In genomic region chr13:73277361-73277760, GRCm38 (mm10) we compare ENCODE assay signal across 22 mouse cellular contexts. TPM values are rescaled to one million over a fixed set of nuclear protein-coding genes. Genes with fewer than 3 reads are reported as not detected.
"Had no signal": no experiment of that assay in that cellular context is flagged by ENCODE, and none has a peak within 500 bp of the region (broad histone marks: within the 10 kb centered on the region; RNA-seq: fewer than 3 reads in every experiment).

No protein-coding gene starts in this region.

- H3K9ac ChIP-seq: limb, embryonic 13.5 days; liver, embryonic 13.5 days; lung, embryonic 15.5 days; midbrain, embryonic 13.5 days had no signal

- ATAC-seq: midbrain, embryonic 13.5 days had no signal

- H3K4me1 ChIP-seq: limb, embryonic 13.5 days; liver, embryonic 13.5 days; lung, embryonic 15.5 days had no signal

- H3K9me3 ChIP-seq: limb, embryonic 10.5 days; limb, embryonic 13.5 days; liver, embryonic 13.5 days; lung, embryonic 15.5 days; megakaryocyte, embryonic 14.5 days; midbrain, embryonic 10.5 days; midbrain, embryonic 13.5 days had no signal

- H3K36me3 ChIP-seq: limb, embryonic 10.5 days; limb, embryonic 13.5 days; liver, embryonic 13.5 days; lung, embryonic 15.5 days; midbrain, embryonic 10.5 days; midbrain, embryonic 13.5 days had no signal

- DNase-seq: kidney, postnatal 25 days; layer of hippocampus, adult 9-11 months; liver; liver, embryonic 13.5 days; lung, postnatal 10 days; lung, postnatal 36 days; thymus, adult 18-20 months; thymus, postnatal 36 days had no signal

- H3K4me3 ChIP-seq: layer of hippocampus, adult 2 months; limb, embryonic 10.5 days; limb, embryonic 13.5 days; liver, embryonic 13.5 days; lung, embryonic 15.5 days; megakaryocyte, embryonic 14.5 days; midbrain, embryonic 10.5 days; midbrain, embryonic 13.5 days had no signal

- H3K4me2 ChIP-seq: limb, embryonic 13.5 days; liver, embryonic 13.5 days; lung, embryonic 15.5 days; midbrain, embryonic 13.5 days had no signal

- H3K27ac ChIP-seq: kidney, postnatal 0 days; layer of hippocampus, adult 2 months; limb, embryonic 10.5 days; limb, embryonic 13.5 days; liver, embryonic 13.5 days; lung, embryonic 15.5 days; midbrain, embryonic 10.5 days; midbrain, embryonic 13.5 days had no signal

RNA-seq across cellular contexts. Expression of gene Irx4, which starts 17.1 kb away (rescaled TPM):
- total RNA-seq: layer of hippocampus, adult 2 months; layer of hippocampus, postnatal 25 days; left cerebral cortex, adult 18-20 months; left cerebral cortex, postnatal 25 days had no signal
- polyA plus RNA-seq: liver, embryonic 16.5 days; testis, adult 2 months; urinary bladder, adult 2 months had no signal
